Comparison of ENCODE assay signal across 15 mouse cellular contexts in genomic region chr8:90959721-90960120, GRCm38 (mm10).
A peak's percentile ranks its signal among the peaks of the same experiment; 100 is the strongest.
DNase-seq lines count a peak whose midpoint lies in the region; ATAC-seq and TF ChIP-seq lines count a peak whose summit lies in the region.
"Had no signal": no experiment of that assay in that cellular context is flagged by ENCODE, and none has a peak within 500 bp of the region (broad histone marks: within the 10 kb centered on the region; RNA-seq: fewer than 3 reads in every experiment).

No protein-coding gene starts in this region.

- POLR2A ChIA-PET in Patski (lab: Charles Lee): no interaction called here

- H3K4me2 ChIP-seq in intestine, postnatal 0 days (replicated peaks; ENCODE audit: low read depth): no peak overlapping the region
- no peak overlapping the region for H3K4me2 ChIP-seq in intestine, embryonic 15.5 days (replicated peaks)
- H3K4me2 ChIP-seq in neural tube, embryonic 12.5 days (replicated peaks): 0 out of 2 replicates have a peak overlapping the region, but pooled peaks have one; percentile 1
- no peak overlapping the region for H3K4me2 ChIP-seq in stomach, postnatal 0 days (replicated peaks; ENCODE audit: low read depth)
- H3K4me2 ChIP-seq: heart, embryonic 13.5 days; liver, embryonic 13.5 days had no signal

- H3K9me3 ChIP-seq in intestine, postnatal 0 days (ENCODE audit: control insufficient read depth): no peaks in the 10 kb centered on the region
- no peaks in the 10 kb centered on the region for H3K9me3 ChIP-seq in intestine, embryonic 15.5 days
- no peaks in the 10 kb centered on the region for H3K9me3 ChIP-seq in neural tube, embryonic 12.5 days
- H3K9me3 ChIP-seq in stomach, postnatal 0 days (ENCODE audit: control insufficient read depth, low read length): no peaks in the 10 kb centered on the region
- H3K9me3 ChIP-seq: heart, embryonic 13.5 days; liver, embryonic 13.5 days; midbrain, embryonic 12.5 days had no signal

- no peaks in the 10 kb centered on the region for H3K27me3 ChIP-seq in intestine, postnatal 0 days (replicated peaks; ENCODE audit: control insufficient read depth, insufficient read depth, low read length)
- no peaks in the 10 kb centered on the region for H3K27me3 ChIP-seq in intestine, embryonic 15.5 days (replicated peaks)
- H3K27me3 ChIP-seq in neural tube, embryonic 12.5 days (replicated peaks): no peaks in the 10 kb centered on the region
- H3K27me3 ChIP-seq in Patski: no peaks in the 10 kb centered on the region
- H3K27me3 ChIP-seq in stomach, postnatal 0 days (ENCODE audit: control insufficient read depth, insufficient read depth, low read length): no peaks in the 10 kb centered on the region
- H3K27me3 ChIP-seq: heart, embryonic 13.5 days; liver, embryonic 13.5 days; midbrain, embryonic 12.5 days had no signal

- H3K36me3 ChIP-seq in intestine, postnatal 0 days (ENCODE audit: control insufficient read depth, insufficient read depth): no peaks in the 10 kb centered on the region
- H3K36me3 ChIP-seq in intestine, embryonic 15.5 days: no peaks in the 10 kb centered on the region
- H3K36me3 ChIP-seq in neural tube, embryonic 12.5 days: no peaks in the 10 kb centered on the region; the same call in 1 of the 2 replicates
- no peaks in the 10 kb centered on the region for H3K36me3 ChIP-seq in stomach, postnatal 0 days (ENCODE audit: control insufficient read depth, insufficient read depth, low read length)

- no peak overlapping the region for H3K4me3 ChIP-seq in intestine, postnatal 0 days (ENCODE audit: low read depth, low read length)
- H3K4me3 ChIP-seq in intestine, embryonic 15.5 days (replicated peaks): no peak overlapping the region
- H3K4me3 ChIP-seq in neural tube, embryonic 12.5 days: no peak overlapping the region
- no peak overlapping the region for H3K4me3 ChIP-seq in stomach, postnatal 0 days (ENCODE audit: low read depth, low read length)
- H3K4me3 ChIP-seq: heart, embryonic 13.5 days; liver, embryonic 13.5 days; midbrain, embryonic 12.5 days had no signal

- no peak for TF ChIP-seq EP300 in stomach, postnatal 0 days (optimal IDR thresholded peaks at IDR 0.05)

- no peak overlapping the region for H3K27ac ChIP-seq in intestine, postnatal 0 days (ENCODE audit: low read depth, low read length)
- H3K27ac ChIP-seq in intestine, embryonic 15.5 days: no peak overlapping the region
- H3K27ac ChIP-seq in neural tube, embryonic 12.5 days: no peak overlapping the region
- H3K27ac ChIP-seq in stomach, postnatal 0 days (replicated peaks): no peak overlapping the region
- H3K27ac ChIP-seq: heart, embryonic 13.5 days; liver, embryonic 13.5 days; midbrain, embryonic 12.5 days had no signal

- WGBS in intestine, postnatal 0 days: 91% methylated on average over 4 of the region's 4 CpGs
- 87% methylated on average over 4 of the region's 4 CpGs for WGBS in intestine, embryonic 15.5 days
- 93% methylated on average over 4 of the region's 4 CpGs for WGBS in neural tube, embryonic 12.5 days
- 88% methylated on average over 4 of the region's 4 CpGs for WGBS in stomach, postnatal 0 days

- no peak for ATAC-seq in intestine, postnatal 0 days
- ATAC-seq in intestine, embryonic 15.5 days: no peak
- no peak for ATAC-seq in neural tube, embryonic 12.5 days (ENCODE audit: low FRiP score, low read depth)
- no peak for ATAC-seq in Patski
- no peak for ATAC-seq in stomach, postnatal 0 days (ENCODE audit: low FRiP score, low TSS enrichment)

- TF ChIP-seq CTCF in intestine, postnatal 0 days (IDR thresholded peaks at IDR 0.05; ENCODE audit: low read depth): peak; percentile 34
- peak; percentile 18 for TF ChIP-seq CTCF in Patski (IDR thresholded peaks at IDR 0.05)
- TF ChIP-seq CTCF in stomach, postnatal 0 days (IDR thresholded peaks at IDR 0.05; ENCODE audit: low read depth): peak; percentile 32

- in situ Hi-C loops in Patski (cut with MboI; ENCODE audit: low pct_unique_long_range_greater_than_20kb): no loop called here

- H3K4me1 ChIP-seq in intestine, postnatal 0 days (replicated peaks; ENCODE audit: control insufficient read depth, insufficient read depth, low read length): 0 out of 2 replicates have a peak, but pooled peaks cover 4% of the 10 kb centered on the region
- peaks cover 9% of the 10 kb centered on the region for H3K4me1 ChIP-seq in intestine, embryonic 15.5 days (replicated peaks)
- peaks cover 26% of the 10 kb centered on the region for H3K4me1 ChIP-seq in neural tube, embryonic 12.5 days
- no peaks in the 10 kb centered on the region; the same call in 1 of the 2 replicates for H3K4me1 ChIP-seq in stomach, postnatal 0 days (replicated peaks; ENCODE audit: control insufficient read depth, insufficient read depth)

- no peak for DNase-seq in neural tube, embryonic 10.5 days (ENCODE audit: extremely low spot score, low spot score)
- no peak for DNase-seq in Patski (ENCODE audit: low read depth, low spot score)
- DNase-seq in stomach, postnatal 0 days (ENCODE audit: low spot score): no peak
- DNase-seq in adrenal gland, adult 8-10 months: no peak
- DNase-seq: cerebellum, postnatal 14 days; gastrocnemius, postnatal 25 days; heart, postnatal 4 days; kidney, adult 8-10 months; left cerebral cortex, postnatal 4 days; liver, embryonic 13.5 days had no signal

- H3K9ac ChIP-seq in intestine, postnatal 0 days (ENCODE audit: low read depth, low read length): no peak overlapping the region
- H3K9ac ChIP-seq in intestine, embryonic 15.5 days: no peak overlapping the region
- no peak overlapping the region for H3K9ac ChIP-seq in neural tube, embryonic 12.5 days
- no peak overlapping the region for H3K9ac ChIP-seq in stomach, postnatal 0 days (ENCODE audit: low read length)
- H3K9ac ChIP-seq: heart, embryonic 13.5 days; liver, embryonic 13.5 days had no signal

- CTCF ChIA-PET in Patski (lab: Charles Lee): no interaction called here
